Mouse (Mus musculus) spleen, adult 2 months (tissue): Measurements from ENCODE around the gene Nr2e1. TPM values are rescaled to one million over a fixed set of nuclear protein-coding genes. Genes with fewer than 3 reads are reported as not detected.

Experiments
- DNase-seq, 2 experiments: peaks; one replicate each; pipeline versions ENCODE4 v3.0.0 to v3.0.0-alpha.2; 2012 to 2021; ENCODE audit warnings: low spot score in 2 of 2, low read depth in 1 of 2
- H3K27ac ChIP-seq: fragments of 200-500 bp; 2 replicates; pipeline ENCODE4 v1.5.1; 2012; ENCODE audit warnings: low read length, inconsistent platforms; ENCODE audit not compliant: insufficient read depth
- H3K27me3 ChIP-seq: fragments of 200-500 bp; 2 replicates; pipeline ENCODE4 v1.6.1; 2012; ENCODE audit warnings: mild to moderate bottlenecking, moderate library complexity, low read length, inconsistent platforms; ENCODE audit not compliant: control insufficient read depth, insufficient read depth
- H3K36me3 ChIP-seq: fragments of 200-500 bp; 2 replicates; pipeline ENCODE4 v1.6.1; 2012; ENCODE audit warnings: mild to moderate bottlenecking, low read length, inconsistent platforms; ENCODE audit not compliant: control insufficient read depth, insufficient read depth
- H3K4me1 ChIP-seq: fragments of 200-500 bp; 2 replicates; pipeline ENCODE4 v1.6.1; 2011; ENCODE audit warnings: inconsistent platforms; ENCODE audit not compliant: control insufficient read depth, insufficient read depth, insufficient read length
- H3K4me3 ChIP-seq: fragments of 200-500 bp; 2 replicates; pipeline ENCODE4 v1.5.1; 2011; ENCODE audit warnings: mild to moderate bottlenecking, inconsistent platforms; ENCODE audit not compliant: insufficient read depth, insufficient read length; ENCODE audit errors: extremely low read depth
- CTCF ChIP-seq: fragments of 200-500 bp; IDR thresholded peaks from 2 replicates; pipeline ENCODE4 v1.5.1; 2011; ENCODE audit warnings: mild to moderate bottlenecking, inconsistent platforms; ENCODE audit not compliant: insufficient read depth, insufficient read length, insufficient replicate concordance; ENCODE audit errors: extremely low read depth
- POLR2A ChIP-seq: fragments of 200-500 bp; IDR thresholded peaks from 2 replicates; pipeline ENCODE4 v1.6.1; 2011; ENCODE audit warnings: low read depth, low read length, inconsistent platforms
- WGBS: fragments of 180-500 bp; shearing (Covaris S2); methylation state at CpG from one replicate; pipeline ENCODE4 v1.1.7; 2018; 5-methylcytosine and 5-hydroxymethylcytosine counted together
- polyA plus RNA-seq: library from polyadenylated mRNA; depleted of rRNA; stranded (reverse); fragments of >200 nt; gene quantifications from 2 replicates; pipeline ENCODE4 v1.2.3, GENCODE M21; 2012

Nr2e1 gene
- polyA plus RNA-seq, 1 experiment, result not detected

DNA sequence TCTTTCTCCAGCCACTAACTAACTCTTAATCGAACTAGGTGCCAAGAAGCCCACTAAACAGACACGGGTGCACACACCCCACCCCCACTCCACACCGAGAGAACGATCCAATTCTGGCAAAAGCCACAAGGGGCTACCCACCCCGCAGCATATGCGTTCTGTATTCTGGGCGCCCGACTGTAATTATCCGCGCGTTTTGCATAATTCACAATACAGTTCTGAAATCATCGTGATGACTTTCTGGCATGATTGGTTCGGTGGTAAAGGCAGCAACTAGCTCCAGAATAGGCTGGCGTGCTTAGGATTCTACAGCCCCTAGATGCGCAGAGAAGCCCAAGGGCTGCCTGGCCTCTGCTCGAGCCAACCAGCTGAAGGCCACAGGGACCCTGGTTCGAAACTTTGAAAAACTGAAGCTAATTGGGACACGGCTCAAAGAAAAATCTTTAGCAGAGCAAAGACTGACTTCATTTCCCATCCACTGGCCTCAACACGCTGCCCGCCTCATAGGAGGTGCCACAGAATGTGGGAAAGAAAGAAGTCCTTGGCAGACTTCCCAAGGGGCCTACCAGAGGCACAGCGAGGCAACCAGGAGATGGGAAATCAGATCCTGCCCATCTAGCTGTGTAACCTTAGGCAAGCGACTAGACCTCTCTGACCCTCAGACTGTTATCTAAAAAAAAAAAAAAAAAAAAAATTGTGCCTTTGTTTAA, 2.3 kb upstream of the Nr2e1 start:
- Histone ChIP-seq H3K27me3 (peaks cover 50% of the 10 kb centered on the region), H3K36me3 (no peaks in the 10 kb centered on the region), H3K4me1 (no peaks in the 10 kb centered on the region; the same call in 1 of the 2 replicates), H3K4me3 (no peak overlapping the region), H3K27ac (no peak overlapping the region)
- 13% methylated on average over 22 of the region's 22 CpGs for WGBS
- no peak for DNase-seq
- TF ChIP-seq CTCF, result no peak
- no peak for TF ChIP-seq POLR2A

GRCm38 (mm10) chr10:42585156-42585555, 1.7 kb upstream of the Nr2e1 start:
- no peak for TF ChIP-seq POLR2A
- TF ChIP-seq CTCF, result no peak
- Histone ChIP-seq H3K4me1 (peaks cover 2% of the 10 kb centered on the region; the same call in 1 of the 2 replicates), H3K27ac (no peak overlapping the region), H3K4me3 (no peak overlapping the region), H3K27me3 (peaks cover 51% of the 10 kb centered on the region), H3K36me3 (no peaks in the 10 kb centered on the region)
- no peak for DNase-seq
- WGBS, result 4% methylated on average over 8 of the region's 8 CpGs

DNA sequence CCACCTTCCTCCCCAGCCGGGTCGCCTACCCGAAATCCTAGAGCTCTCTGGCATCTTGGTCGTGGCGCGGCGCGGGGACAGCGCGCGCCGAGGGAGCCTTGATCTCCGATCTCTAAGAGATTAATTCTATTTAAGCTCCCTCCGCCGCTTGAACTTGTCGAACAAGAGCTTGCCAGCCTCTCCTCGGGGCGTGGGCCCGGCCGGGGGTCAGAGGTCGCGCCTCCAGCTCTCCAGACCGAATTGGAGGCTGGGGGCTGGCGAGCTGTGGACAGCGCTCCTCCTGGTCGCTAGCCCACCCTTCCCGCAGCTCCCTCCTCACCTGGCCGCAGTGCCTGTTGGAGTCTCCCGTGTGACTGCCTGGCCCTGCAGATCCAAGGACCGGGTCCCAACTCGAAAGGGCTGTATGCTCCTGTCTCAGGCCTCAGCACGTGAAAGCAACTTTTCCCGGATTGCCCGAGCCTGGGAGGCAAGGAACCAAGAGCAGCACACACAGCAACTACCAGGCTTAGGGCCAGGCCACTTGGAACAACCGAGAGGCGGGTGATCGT, 1.1 kb upstream of the Nr2e1 start:
- peaks cover 55% of the 10 kb centered on the region for H3K27me3 ChIP-seq
- no peaks in the 10 kb centered on the region for H3K36me3 ChIP-seq
- H3K4me1 ChIP-seq, result peaks cover 4% of the 10 kb centered on the region
- H3K4me3 ChIP-seq, result no peak overlapping the region
- TF ChIP-seq CTCF (no peak), POLR2A (no peak)
- H3K27ac ChIP-seq, result no peak overlapping the region
- DNase-seq, result no peak
- 8% methylated on average over 37 of the region's 37 CpGs for WGBS

GRCm38 (mm10) chr10:42583902-42584435, 537 bp upstream of the Nr2e1 start:
- WGBS, result 4% methylated on average over 32 of the region's 32 CpGs
- DNase-seq, result no peak
- no peak for TF ChIP-seq POLR2A
- TF ChIP-seq CTCF, result no peak
- H3K4me1 ChIP-seq, result peaks cover 4% of the 10 kb centered on the region
- peaks cover 55% of the 10 kb centered on the region for H3K27me3 ChIP-seq
- H3K4me3 ChIP-seq, result no peak overlapping the region
- H3K27ac ChIP-seq, result no peak overlapping the region
- H3K36me3 ChIP-seq, result no peaks in the 10 kb centered on the region

GRCm38 (mm10) chr10:42582566-42583110, 794 bp downstream of the Nr2e1 start:
- H3K4me1 ChIP-seq, result peaks cover 4% of the 10 kb centered on the region
- peaks cover 52% of the 10 kb centered on the region for H3K27me3 ChIP-seq
- no peak for TF ChIP-seq CTCF
- TF ChIP-seq POLR2A, result no peak
- H3K36me3 ChIP-seq, result no peaks in the 10 kb centered on the region
- 5% methylated on average over 44 of the region's 44 CpGs for WGBS
- H3K27ac ChIP-seq, result no peak overlapping the region
- no peak overlapping the region for H3K4me3 ChIP-seq
- DNase-seq, result no peak

GRCm38 (mm10) chr10:42581694-42582565, 1.5 kb downstream of the Nr2e1 start:
- Histone ChIP-seq H3K4me1 (peaks cover 4% of the 10 kb centered on the region), H3K27ac (no peak overlapping the region), H3K4me3 (no peak overlapping the region), H3K36me3 (no peaks in the 10 kb centered on the region), H3K27me3 (peaks cover 53% of the 10 kb centered on the region)
- WGBS, result 9% methylated on average over 45 of the region's 45 CpGs
- TF ChIP-seq CTCF (no peak), POLR2A (no peak)
- DNase-seq, result no peak

DNA sequence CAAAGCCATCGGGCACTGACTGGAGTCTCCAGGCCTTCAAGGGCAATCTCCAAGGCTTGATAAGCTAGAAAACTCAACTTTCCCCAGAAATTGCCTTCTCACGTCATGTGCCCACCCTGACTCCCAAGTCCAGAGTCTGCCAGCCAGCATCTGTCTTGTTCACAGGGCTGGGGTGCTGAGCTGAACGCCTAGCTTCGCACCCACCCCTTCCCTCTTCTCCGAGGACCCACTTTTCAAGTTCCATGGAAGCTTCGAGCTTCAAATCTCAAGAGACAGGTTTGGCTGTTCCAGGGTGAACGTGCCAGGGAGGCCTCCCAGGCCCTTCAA, 2.5 kb downstream of the Nr2e1 start:
- Histone ChIP-seq H3K27me3 (peaks cover 47% of the 10 kb centered on the region), H3K4me1 (peaks cover 4% of the 10 kb centered on the region), H3K4me3 (no peak overlapping the region), H3K36me3 (no peaks in the 10 kb centered on the region), H3K27ac (no peak overlapping the region)
- WGBS, result 12% methylated on average over 7 of the region's 7 CpGs
- no peak for TF ChIP-seq CTCF
- DNase-seq, result no peak
